Mouse (Mus musculus): ENCODE results near the gene Ica1. TPM values are rescaled to one million over a fixed set of nuclear protein-coding genes. Genes with fewer than 3 reads are reported as not detected.

Ica1 gene
- polyA plus RNA-seq, 1 experiment, result 9.5 TPM

GRCm38 (mm10) chr6:8583892-8584291 is 194.4 kb downstream of the Ica1 start:
- 91% methylated on average over 3 of the region's 3 CpGs for WGBS

GRCm38 (mm10) chr6:8582377-8582776 is 195.9 kb downstream of the Ica1 start:
- DNase-seq (ENCODE audit: low read depth, low spot score), result no peak
- 77% methylated on average over 9 of the region's 9 CpGs for WGBS

More at GRCm38 (mm10) chr6:8583892-8584291, 194.4 kb downstream of the Ica1 start:
- no peak for DNase-seq (ENCODE audit: low read depth, low spot score)

Other genes with a start within 250 kb of the Ica1 start
- 0.02 TPM in 1 of 2 replicates, not detected in the other for gene Nxph1, start 169.9 kb upstream of the Ica1 start, polyA plus RNA-seq (2012; rRNA removed)

Data from large intestine, adult 2 months (tissue).